ENCODE assay signal across 1 mouse cellular context in genomic region chr7:90508124-90508523, GRCm38 (mm10).
TF ChIP-seq lines count a peak whose summit lies in the region.

No protein-coding gene starts in this region.

TF ChIP-seq in MEL, 35 proteins besides CTCF, POLR2A, EP300 and RAD21:
- TF ChIP-seq USF2 (IDR thresholded peaks at IDR 0.05; ENCODE audit: borderline replicate concordance in 1 of 2, insufficient read depth in 1 of 2, low read depth in 1 of 2, low read length in 2 of 2) (no peak), ZC3H11A (IDR thresholded peaks at IDR 0.05; ENCODE audit: low read depth, low read length) (0 out of 2 replicates have a peak, but pooled peaks have one; percentile 25), SMC3 (IDR thresholded peaks at IDR 0.05; ENCODE audit: low read depth, low read length) (peak; percentile 25; the same call in 1 of the 2 replicates)
TF ChIP-seq in MEL: peak in this region for 2.
